Comparison of ENCODE assay signal across 22 mouse cellular contexts in genomic region chr4:58658206-58658605, GRCm38 (mm10).
A peak's percentile ranks its signal among the peaks of the same experiment; 100 is the strongest.
DNase-seq lines count a peak whose midpoint lies in the region; ATAC-seq and TF ChIP-seq lines count a peak whose summit lies in the region.
"Had no signal": no experiment of that assay in that cellular context is flagged by ENCODE, and none has a peak within 500 bp of the region (broad histone marks: within the 10 kb centered on the region; RNA-seq: fewer than 3 reads in every experiment).

No protein-coding gene starts in this region.

- WGBS in kidney, postnatal 0 days: 52% methylated on average over 6 of the region's 6 CpGs
- 57% methylated on average over 6 of the region's 6 CpGs for WGBS in kidney, embryonic 14.5 days
- WGBS in limb, embryonic 11.5 days: 60% methylated on average over 6 of the region's 6 CpGs

- H3K4me3 ChIP-seq in gastrocnemius, adult 2 months: no peak overlapping the region
- no peak overlapping the region for H3K4me3 ChIP-seq in kidney, postnatal 0 days (replicated peaks; ENCODE audit: low read depth, low read length)
- no peak overlapping the region for H3K4me3 ChIP-seq in kidney, embryonic 14.5 days (ENCODE audit: low read length)
- H3K4me3 ChIP-seq in limb, embryonic 11.5 days (ENCODE audit: low read depth, low read length): no peak overlapping the region
- H3K4me3 ChIP-seq: forebrain, embryonic 10.5 days; hindbrain, embryonic 12.5 days; layer of hippocampus, adult 2 months; liver, embryonic 15.5 days had no signal

- no peaks in the 10 kb centered on the region for H3K36me3 ChIP-seq in kidney, postnatal 0 days (ENCODE audit: insufficient read depth, low read length)
- no peaks in the 10 kb centered on the region for H3K36me3 ChIP-seq in kidney, embryonic 14.5 days (ENCODE audit: control insufficient read depth, insufficient read depth, low read length)
- H3K36me3 ChIP-seq in limb, embryonic 11.5 days (ENCODE audit: control insufficient read depth, insufficient read depth, low read length): no peaks in the 10 kb centered on the region
- H3K36me3 ChIP-seq: forebrain, embryonic 10.5 days; hindbrain, embryonic 12.5 days; liver, embryonic 15.5 days had no signal

- no peak for ATAC-seq in kidney, postnatal 0 days (replicated peaks; ENCODE audit: low FRiP score, low read depth)
- ATAC-seq in kidney, embryonic 14.5 days (ENCODE audit: low FRiP score, low TSS enrichment): no peak
- no peak for ATAC-seq in limb, embryonic 11.5 days (ENCODE audit: insufficient number of reproducible peaks, low FRiP score, low TSS enrichment, low read depth)
- ATAC-seq: forebrain, postnatal 0 days; intestine, postnatal 0 days had no signal

- intact Hi-C loops in gastrocnemius, adult 2 months (cut with DNase I): no loop called here

- H3K4me2 ChIP-seq in kidney, postnatal 0 days (ENCODE audit: low read length): no peak overlapping the region
- no peak overlapping the region for H3K4me2 ChIP-seq in kidney, embryonic 14.5 days (replicated peaks; ENCODE audit: low read depth, low read length)
- no peak overlapping the region for H3K4me2 ChIP-seq in limb, embryonic 11.5 days (ENCODE audit: low read depth, severe bottlenecking)
- H3K4me2 ChIP-seq: hindbrain, embryonic 12.5 days; liver, embryonic 15.5 days had no signal

- no peak for TF ChIP-seq CTCF in gastrocnemius, adult 2 months (IDR thresholded peaks at IDR 0.05)
- no peak for TF ChIP-seq CTCF in kidney, postnatal 0 days (IDR thresholded peaks at IDR 0.05; ENCODE audit: low read depth)

- H3K27me3 ChIP-seq in kidney, postnatal 0 days (ENCODE audit: insufficient read depth, low read length): no peaks in the 10 kb centered on the region
- no peaks in the 10 kb centered on the region for H3K27me3 ChIP-seq in kidney, embryonic 14.5 days (ENCODE audit: control insufficient read depth, insufficient read depth, low read length)
- no peaks in the 10 kb centered on the region for H3K27me3 ChIP-seq in limb, embryonic 11.5 days (ENCODE audit: control insufficient read depth, insufficient read depth, low read length)
- H3K27me3 ChIP-seq: hindbrain, embryonic 12.5 days; liver, embryonic 15.5 days had no signal

- no peak overlapping the region for H3K9ac ChIP-seq in kidney, postnatal 0 days (ENCODE audit: low read depth, low read length)
- H3K9ac ChIP-seq in kidney, embryonic 14.5 days (ENCODE audit: low read depth, low read length): no peak overlapping the region
- H3K9ac ChIP-seq in limb, embryonic 11.5 days (ENCODE audit: low read length): no peak overlapping the region
- H3K9ac ChIP-seq: forebrain, postnatal 0 days; hindbrain, embryonic 12.5 days; liver, embryonic 15.5 days had no signal

- DNase-seq in gastrocnemius, adult 2 months: no peak
- no peak for DNase-seq in gastrocnemius, postnatal 25 days
- no peak for DNase-seq in kidney, postnatal 0 days (ENCODE audit: low spot score)
- peak; percentile 19 for DNase-seq in ES-CJ7 (ENCODE audit: low read depth, low spot score)
- DNase-seq in limb, embryonic 11.5 days (ENCODE audit: low spot score): no peak
- no peak for DNase-seq in cerebellum, adult 11 months
- no peak for DNase-seq in layer of hippocampus, adult 8-10 months (ENCODE audit: low spot score in 2 of 2)
- DNase-seq: adrenal gland, adult 2 months; cerebellum, adult 11-12 months; cerebellum, postnatal 10 days; forebrain, postnatal 0 days; kidney, postnatal 14 days; liver; thymus, adult 18-20 months; thymus, postnatal 4 days had no signal

- H3K27ac ChIP-seq in gastrocnemius, adult 2 months: 0 out of 2 replicates have a peak overlapping the region, but pooled peaks have one; percentile 2
- 0 out of 2 replicates have a peak overlapping the region, but pooled peaks have one; percentile 13 for H3K27ac ChIP-seq in kidney, postnatal 0 days
- H3K27ac ChIP-seq in kidney, embryonic 14.5 days (ENCODE audit: low read depth, low read length): no peak overlapping the region
- H3K27ac ChIP-seq in limb, embryonic 11.5 days (replicated peaks; ENCODE audit: low read depth, low read length): peak overlapping the region; percentile 45; the same call in 1 of the 2 replicates
- H3K27ac ChIP-seq: forebrain, embryonic 10.5 days; hindbrain, embryonic 12.5 days; layer of hippocampus, adult 2 months; liver, embryonic 15.5 days; macrophage had no signal

- no peaks in the 10 kb centered on the region for H3K9me3 ChIP-seq in kidney, postnatal 0 days (replicated peaks; ENCODE audit: low read length)
- H3K9me3 ChIP-seq in kidney, embryonic 14.5 days (ENCODE audit: control insufficient read depth, low read length): no peaks in the 10 kb centered on the region
- no peaks in the 10 kb centered on the region for H3K9me3 ChIP-seq in limb, embryonic 11.5 days (ENCODE audit: control insufficient read depth, low read length)
- H3K9me3 ChIP-seq: forebrain, embryonic 10.5 days; hindbrain, embryonic 12.5 days; liver, embryonic 15.5 days had no signal

- H3K4me1 ChIP-seq in kidney, postnatal 0 days (replicated peaks; ENCODE audit: insufficient read depth, low read length): no peaks in the 10 kb centered on the region
- H3K4me1 ChIP-seq in kidney, embryonic 14.5 days (ENCODE audit: control insufficient read depth, insufficient read depth, low read length): no peaks in the 10 kb centered on the region; the same call in 1 of the 2 replicates
- H3K4me1 ChIP-seq in limb, embryonic 11.5 days (ENCODE audit: control insufficient read depth, insufficient read depth, low read length): peaks cover 17% of the 10 kb centered on the region
- H3K4me1 ChIP-seq: liver, embryonic 15.5 days had no signal
